Mouse (Mus musculus) lung, embryonic 16.5 days (tissue): Measurements from ENCODE around the gene Calr. TPM values are rescaled to one million over a fixed set of nuclear protein-coding genes. Genes with fewer than 3 reads are reported as not detected.

Experiments used
- ATAC-seq: fragments of 200-750 bp; cut with Nextera tagmentation; 2 replicates; pipeline ENCODE4 v1.8.0; 2017; ENCODE audit warnings: low read depth, mild to moderate bottlenecking, moderate library complexity
- H3K27ac ChIP-seq: fragments of 300-500 bp; sonication (generic); 2 replicates; pipeline ENCODE4 v1.5.1; 2014; ENCODE audit warnings: mild to moderate bottlenecking, control low read depth, low read length
- H3K27me3 ChIP-seq: fragments of 300-500 bp; sonication (generic); 2 replicates; pipeline ENCODE4 v1.6.1; 2014; ENCODE audit warnings: low read depth, low read length, mixed read lengths; ENCODE audit not compliant: control insufficient read depth, insufficient read depth
- H3K36me3 ChIP-seq: fragments of 300-500 bp; sonication (generic); 2 replicates; pipeline ENCODE4 v1.6.1; 2014; ENCODE audit warnings: low read length; ENCODE audit not compliant: control insufficient read depth, insufficient read depth
- H3K4me1 ChIP-seq: fragments of 300-500 bp; sonication (generic); replicated peaks from 2 replicates; pipeline ENCODE4 v1.6.1; 2014; ENCODE audit warnings: low read length, mixed read lengths; ENCODE audit not compliant: control insufficient read depth, insufficient read depth
- H3K4me2 ChIP-seq: fragments of 300-500 bp; sonication (generic); 2 replicates; pipeline ENCODE4 v1.6.1; 2014; ENCODE audit warnings: low read depth, low read length, control low read depth
- H3K4me3 ChIP-seq: fragments of 300-500 bp; sonication (generic); 2 replicates; pipeline ENCODE4 v1.5.1; 2014; ENCODE audit warnings: mild to moderate bottlenecking, low read length, control low read depth
- H3K9ac ChIP-seq: fragments of 300-500 bp; sonication (generic); 2 replicates; pipeline ENCODE4 v1.6.1; 2014; ENCODE audit warnings: low read length, control low read depth
- H3K9me3 ChIP-seq: fragments of 300-500 bp; sonication (generic); 2 replicates; pipeline ENCODE4 v1.6.1; 2016; ENCODE audit warnings: low read length; ENCODE audit not compliant: control insufficient read depth
- WGBS: fragments of 180-500 bp; shearing (Covaris S2); extraction: QIAGEN DNeasy Blood & Tissue Kit; methylation state at CpG from one replicate; pipeline ENCODE4 v1.1.7; 2014; 5-methylcytosine and 5-hydroxymethylcytosine counted together
- polyA plus RNA-seq: library from polyadenylated mRNA; unstranded; fragments of >200 nt; fragmentation: Nextera tagmentation; extraction: Ambion mirVana; gene quantifications from 2 replicates; pipeline ENCODE4 v1.2.1, GENCODE M21; 2015

The Calr gene
- polyA plus RNA-seq, 1 experiment from 2014 or later: 996 TPM

GRCm38 (mm10) chr8:84837912-84838470 lies 8.7 kb downstream of the Calr start:
- Histone ChIP-seq H3K36me3 (peaks cover 44% of the 10 kb centered on the region), H3K4me2 (no peak overlapping the region), H3K27me3 (no peaks in the 10 kb centered on the region), H3K27ac (no peak overlapping the region), H3K9me3 (no peaks in the 10 kb centered on the region), H3K9ac (no peak overlapping the region), H3K4me3 (no peak overlapping the region), H3K4me1 (peaks cover 24% of the 10 kb centered on the region)
- no peak for ATAC-seq
- WGBS: 75% methylated on average over 15 of the region's 15 CpGs

- no peak overlapping the region for H3K27ac ChIP-seq
- H3K9me3 ChIP-seq: no peaks in the 10 kb centered on the region
- no peak for ATAC-seq
- peaks cover 38% of the 10 kb centered on the region for H3K36me3 ChIP-seq
- H3K27me3 ChIP-seq: no peaks in the 10 kb centered on the region
- WGBS: 46% methylated on average over 8 of the region's 8 CpGs
- no peak overlapping the region for H3K4me2 ChIP-seq
- peaks cover 24% of the 10 kb centered on the region for H3K4me1 ChIP-seq
- H3K4me3 ChIP-seq: no peak overlapping the region
- H3K9ac ChIP-seq: no peak overlapping the region
Measured at GRCm38 (mm10) chr8:84837149-84837911, 9.4 kb downstream of the Calr start.

- Histone ChIP-seq H3K27ac (peak overlapping the region; percentile 37), H3K4me2 (no peak overlapping the region), H3K36me3 (peaks cover 29% of the 10 kb centered on the region; the same call in 1 of the 2 replicates), H3K9ac (peak overlapping the region; percentile 36; the same call in 1 of the 2 replicates), H3K27me3 (no peaks in the 10 kb centered on the region), H3K9me3 (no peaks in the 10 kb centered on the region), H3K4me1 (peaks cover 24% of the 10 kb centered on the region), H3K4me3 (no peak overlapping the region)
- ATAC-seq: peak; percentile 65
- 45% methylated on average over 10 of the region's 10 CpGs for WGBS
Measured at GRCm38 (mm10) chr8:84834866-84835855, 11.6 kb downstream of the Calr start.

- no peak overlapping the region for H3K4me2 ChIP-seq
- no peak overlapping the region for H3K4me3 ChIP-seq
- H3K27me3 ChIP-seq: no peaks in the 10 kb centered on the region
- H3K27ac ChIP-seq: peak overlapping the region; percentile 36
- WGBS: 83% methylated on average over 19 of the region's 19 CpGs
- no peak overlapping the region for H3K9ac ChIP-seq
- no peak for ATAC-seq
- H3K36me3 ChIP-seq: peaks cover 29% of the 10 kb centered on the region; the same call in 1 of the 2 replicates
- no peaks in the 10 kb centered on the region for H3K9me3 ChIP-seq
- peaks cover 19% of the 10 kb centered on the region for H3K4me1 ChIP-seq
Measured at GRCm38 (mm10) chr8:84834002-84834865, 12.5 kb downstream of the Calr start.

- Histone ChIP-seq H3K9me3 (no peaks in the 10 kb centered on the region), H3K4me3 (peak overlapping the region; percentile 90), H3K36me3 (peaks cover 22% of the 10 kb centered on the region; the same call in 1 of the 2 replicates), H3K27me3 (no peaks in the 10 kb centered on the region), H3K27ac (peak overlapping the region; percentile 94), H3K4me1 (peaks cover 18% of the 10 kb centered on the region), H3K4me2 (peak overlapping the region; percentile 52), H3K9ac (peak overlapping the region; percentile 99)
- WGBS: 46% methylated on average over 10 of the region's 10 CpGs
- ATAC-seq: no peak
Measured at GRCm38 (mm10) chr8:84832759-84833742, 13.7 kb downstream of the Calr start.

GRCm38 (mm10) chr8:84832034-84832717 lies 14.6 kb downstream of the Calr start:
- Histone ChIP-seq H3K9me3 (no peaks in the 10 kb centered on the region), H3K4me1 (peaks cover 18% of the 10 kb centered on the region), H3K27ac (peak overlapping the region; percentile 94), H3K27me3 (no peaks in the 10 kb centered on the region), H3K9ac (peak overlapping the region; percentile 99), H3K36me3 (peaks cover 14% of the 10 kb centered on the region; the same call in 1 of the 2 replicates), H3K4me2 (peak overlapping the region; percentile 52), H3K4me3 (peak overlapping the region; percentile 90)
- ATAC-seq: peak; percentile 83
- under 1% methylated on average over 47 of the region's 59 CpGs for WGBS

GRCm38 (mm10) chr8:84831490-84831889 lies 15.2 kb downstream of the Calr start, which contains the start of gene Gadd45gip1:
Gene Gadd45gip1, plus strand, starts transcription at chr8:84831522.
- Histone ChIP-seq H3K9me3 (no peaks in the 10 kb centered on the region), H3K36me3 (peaks cover 10% of the 10 kb centered on the region; the same call in 1 of the 2 replicates), H3K9ac (peak within 1 kb of the TSS; percentile 99), H3K4me1 (peaks cover 18% of the 10 kb centered on the region), H3K27me3 (no peaks in the 10 kb centered on the region), H3K4me2 (peak within 1 kb of the TSS; percentile 52), H3K4me3 (peak within 1 kb of the TSS; percentile 90), H3K27ac (peak within 1 kb of the TSS; percentile 94)
- ATAC-seq: no peak
- 71% methylated on average over 11 of the region's 11 CpGs for WGBS
